Mouse (Mus musculus) frontal cortex, postnatal 36 days (tissue): ENCODE measurements at regions not wholly inside any gene's neighbourhood (a gene's known extent, or its start where the extent isn't known, plus 50 kb on each side); places are given as distances from the start of the nearest gene placed in this dataset.

Source experiments
- DNase-seq, 2 experiments: peaks; one replicate each; pipeline ENCODE4 v3.0.0; 2022; ENCODE audit warnings: low spot score in 2 of 2

GRCm38 (mm10) chr3:100401080-100401479, 88.0 kb downstream of the Tent5c start:
- no peak for DNase-seq

GRCm38 (mm10) chr3:100397491-100397890, 91.6 kb downstream of the Tent5c start:
- no peak for DNase-seq

- no peak for DNase-seq
Measured at GRCm38 (mm10) chr3:100394911-100395604, 94.1 kb downstream of the Tent5c start.

GRCm38 (mm10) chr3:100393956-100394355, 95.2 kb downstream of the Tent5c start:
- no peak for DNase-seq

- no peak for DNase-seq
Measured at GRCm38 (mm10) chr3:100382181-100382580, 106.9 kb downstream of the Tent5c start.

- DNase-seq, result no peak
Measured at GRCm38 (mm10) chr3:100381363-100381762, 107.8 kb downstream of the Tent5c start.

GRCm38 (mm10) chr3:100376162-100376561, 113.0 kb downstream of the Tent5c start:
- no peak for DNase-seq

GRCm38 (mm10) chr3:100366884-100367840, 122.0 kb downstream of the Tent5c start:
- no peak for DNase-seq

- DNase-seq, result no peak
Measured at GRCm38 (mm10) chr3:100366447-100366846, 122.7 kb downstream of the Tent5c start.

- no peak for DNase-seq
Measured at GRCm38 (mm10) chr3:100365354-100365945, 123.7 kb downstream of the Tent5c start.

- peak; percentile 43 to 48 for DNase-seq
Measured at GRCm38 (mm10) chr3:100364706-100365105, 124.4 kb downstream of the Tent5c start.

- no peak for DNase-seq
Measured at GRCm38 (mm10) chr3:100362983-100363382, 126.1 kb downstream of the Tent5c start.

- no peak for DNase-seq
Measured at GRCm38 (mm10) chr3:100360019-100360418, 129.1 kb downstream of the Tent5c start.

GRCm38 (mm10) chr3:100359036-100359435, 130.1 kb downstream of the Tent5c start:
- peak; percentile 46 to 66 for DNase-seq

GRCm38 (mm10) chr3:100333478-100333877, 155.6 kb downstream of the Tent5c start:
- no peak for DNase-seq

- no peak for DNase-seq
Measured at GRCm38 (mm10) chr3:100318357-100318756, 156.2 kb upstream of the Wdr3 start.

- no peak for DNase-seq
Measured at GRCm38 (mm10) chr3:100287818-100288217, 125.6 kb upstream of the Wdr3 start.

- DNase-seq, result no peak
Measured at GRCm38 (mm10) chr3:100266976-100267375, 104.8 kb upstream of the Wdr3 start.

GRCm38 (mm10) chr3:100264991-100265390, 102.8 kb upstream of the Wdr3 start:
- DNase-seq, result no peak
